Mouse (Mus musculus) mouse embryonic stem cell (cell line): ENCODE measurements around the gene Gm14406.
"Not testable (repeated sequence)": the region's sequence is repeated elsewhere in the genome, so short reads cannot be mapped to it uniquely, and the experiment has no call there.

ENCODE experiments used
- in situ Hi-C, 2 experiments: fragments of 300-500 bp; cut with MboI; formaldehyde crosslinking; loops; 1 replicate in 1 of 2; 3 replicates in 1 of 2; pipeline ENCODE4 v1.14.3; 2019 to 2020; ENCODE audit warnings: low sequenced_read_pairs in 2 of 2, low pct_unique_long_range_greater_than_20kb in 1 of 2, mixed read lengths in 1 of 2; ENCODE audit not compliant: unreplicated experiment in 1 of 2

Gene Gm14406

DNA sequence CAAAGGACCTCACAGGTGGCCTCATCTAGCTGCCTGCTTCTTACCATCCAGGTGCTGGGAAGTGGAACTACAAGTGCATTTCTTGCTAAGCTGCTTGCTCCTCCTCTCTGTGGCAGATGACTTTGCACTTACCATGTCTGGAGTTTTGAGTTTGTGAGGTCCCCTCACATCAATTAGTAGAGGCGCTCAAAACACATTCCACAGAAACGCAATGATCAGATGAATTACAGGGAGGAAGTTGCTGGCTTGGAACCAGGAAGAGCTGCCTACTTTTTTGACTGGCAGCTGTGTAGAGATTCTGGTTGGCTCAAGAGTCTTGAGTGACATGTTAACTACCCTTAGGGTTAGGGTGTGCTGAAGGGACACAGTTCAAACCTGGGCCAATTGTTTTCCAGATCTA, at the start of gene Gm14406:
Gm14406 (minus strand) TSS at position 213 of the 400 bp plus-strand sequence.
- in situ Hi-C loops, result not testable (repeated sequence)

DNA sequence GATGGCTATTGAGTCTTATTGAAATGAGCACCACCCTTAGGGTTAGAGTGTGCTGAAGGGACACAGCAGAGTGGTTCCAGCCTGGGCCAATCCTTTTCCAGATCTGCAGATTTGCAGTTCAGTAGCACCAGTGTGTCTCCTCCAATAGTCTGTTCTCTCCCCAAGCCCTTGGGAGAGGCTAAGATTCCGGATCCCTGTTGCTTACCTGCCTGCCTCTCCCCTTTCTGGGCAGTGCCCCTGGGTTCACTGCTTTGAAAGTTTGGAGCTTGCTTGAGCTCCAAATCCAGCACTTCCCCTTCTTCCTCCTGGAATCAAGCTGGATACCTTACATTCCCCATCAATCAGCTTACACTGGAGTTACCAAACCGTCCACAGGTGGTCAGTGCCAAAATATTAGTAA, 2.9 kb downstream of the Gm14406 start:
- in situ Hi-C loops, result not testable (repeated sequence)

DNA sequence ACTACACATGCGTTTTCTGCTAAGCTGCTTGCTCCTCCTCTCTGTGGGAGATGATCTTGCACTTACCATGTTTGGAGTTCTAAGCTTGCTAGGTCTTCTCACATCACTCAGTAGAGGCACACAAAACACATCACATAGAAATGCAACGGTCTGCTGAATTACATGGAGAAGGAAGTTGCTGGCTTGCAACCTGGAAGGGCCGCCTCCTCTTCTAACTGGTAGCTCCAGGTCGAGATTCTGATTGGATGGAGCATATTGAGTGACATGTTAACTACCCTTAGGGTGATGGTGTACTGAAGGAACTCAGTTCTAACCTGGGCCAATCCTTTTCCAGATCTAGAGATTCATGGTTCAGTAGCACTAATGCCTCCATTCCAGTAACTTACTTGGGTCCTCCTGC, 18.6 kb downstream of the Gm14406 start:
- in situ Hi-C loops, result not testable (repeated sequence)

DNA sequence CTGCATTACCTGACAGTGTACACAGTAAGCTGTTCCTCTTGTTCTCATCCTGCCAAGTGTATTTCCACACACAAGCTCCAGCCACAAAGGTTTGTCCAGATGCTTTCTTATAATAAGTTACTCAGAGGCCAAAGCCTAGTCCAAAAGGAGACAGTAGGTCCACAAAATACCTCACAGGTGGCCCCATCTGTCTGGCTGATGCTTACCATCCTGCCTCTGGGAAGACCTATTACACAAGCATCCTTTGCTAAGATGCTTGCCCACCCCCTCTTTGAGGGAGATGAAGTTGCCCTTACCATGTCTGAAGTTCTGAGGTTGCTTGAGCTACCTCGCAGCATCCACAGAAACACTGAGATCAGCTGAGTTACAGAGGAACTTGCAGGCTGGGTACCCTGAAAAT, 22.7 kb downstream of the Gm14406 start:
- in situ Hi-C loops, result not testable (repeated sequence)

DNA sequence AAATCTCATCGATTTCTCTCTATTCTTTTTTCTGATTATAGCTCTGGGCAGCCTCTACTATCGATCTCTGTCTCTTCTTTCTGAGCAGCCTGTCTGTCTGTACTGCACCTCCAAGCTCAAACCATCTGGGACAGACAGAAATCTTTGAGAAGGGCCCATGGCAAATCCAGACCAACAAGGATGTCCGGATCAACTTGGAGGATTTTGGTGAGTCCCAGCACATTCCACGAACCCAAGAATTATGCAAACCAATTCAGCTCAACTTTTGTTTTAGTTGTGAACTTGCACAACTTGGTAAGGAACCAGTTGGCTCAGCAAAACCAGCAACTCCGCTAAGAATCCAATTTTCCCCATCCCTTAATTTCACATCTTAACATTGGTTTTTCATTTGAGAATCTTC, 40.3 kb downstream of the Gm14406 start:
- in situ Hi-C loops, result not testable (repeated sequence)

DNA sequence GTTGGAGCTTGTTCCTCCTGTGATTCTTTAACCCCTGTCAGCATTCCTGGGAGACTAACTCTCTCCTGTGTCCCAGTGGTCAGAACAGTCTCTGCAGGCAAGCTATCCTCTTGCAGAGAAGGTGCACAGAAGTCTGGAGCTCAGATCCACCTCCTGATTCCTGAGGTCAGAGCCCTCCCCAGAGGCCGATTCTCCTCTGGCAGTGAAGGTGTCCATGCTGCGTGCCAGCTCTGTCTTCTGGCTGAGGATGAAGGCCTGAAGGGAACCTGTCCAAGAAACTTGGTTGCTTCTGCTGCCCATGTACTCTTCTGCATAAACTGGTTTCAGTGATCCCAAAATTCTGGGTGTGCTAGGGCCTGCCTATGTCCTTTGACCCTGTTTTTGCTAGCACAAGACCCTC, 40.9 kb downstream of the Gm14406 start:
- in situ Hi-C loops, result not testable (repeated sequence)

DNA sequence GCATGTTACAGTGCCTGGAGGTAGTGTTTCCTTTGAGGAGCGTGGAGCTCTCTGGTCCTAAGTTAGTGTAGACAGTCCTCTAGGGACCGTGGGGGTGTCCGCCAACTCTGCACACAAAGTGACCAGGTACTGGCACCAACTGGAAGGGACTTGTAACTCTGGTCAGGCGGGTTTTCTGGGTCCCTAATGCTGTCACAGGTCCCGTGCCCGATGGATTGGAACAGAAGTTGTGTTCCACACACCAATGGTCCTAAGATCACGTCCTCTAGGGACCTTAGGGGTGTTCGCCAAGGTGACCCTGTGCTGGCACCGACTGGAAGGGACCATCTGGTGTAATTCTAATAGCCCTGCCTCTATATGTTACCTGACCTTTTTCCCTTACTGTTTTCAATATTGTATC, 42.1 kb downstream of the Gm14406 start:
- in situ Hi-C loops, result no loop called here

DNA sequence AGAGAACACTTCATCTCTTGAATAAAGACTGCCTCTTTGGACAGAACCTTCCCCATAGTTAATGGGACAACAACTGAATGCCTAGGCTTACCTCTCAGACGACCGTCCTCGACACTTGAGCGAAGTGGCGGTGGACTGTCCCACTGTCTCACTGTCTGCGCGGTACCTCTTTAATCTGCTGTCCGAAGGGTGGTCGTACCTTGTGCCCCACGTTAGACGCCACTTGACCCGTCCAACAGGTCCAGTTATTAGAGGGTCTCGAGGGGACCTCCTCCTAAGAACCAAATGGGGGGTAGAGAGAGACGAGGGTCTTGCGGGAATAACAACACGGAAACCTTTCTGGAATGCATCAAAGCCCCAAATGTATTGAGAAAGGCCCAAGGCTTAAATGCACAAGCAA, 53.8 kb downstream of the Gm14406 start:
- in situ Hi-C loops, result not testable (repeated sequence)

DNA sequence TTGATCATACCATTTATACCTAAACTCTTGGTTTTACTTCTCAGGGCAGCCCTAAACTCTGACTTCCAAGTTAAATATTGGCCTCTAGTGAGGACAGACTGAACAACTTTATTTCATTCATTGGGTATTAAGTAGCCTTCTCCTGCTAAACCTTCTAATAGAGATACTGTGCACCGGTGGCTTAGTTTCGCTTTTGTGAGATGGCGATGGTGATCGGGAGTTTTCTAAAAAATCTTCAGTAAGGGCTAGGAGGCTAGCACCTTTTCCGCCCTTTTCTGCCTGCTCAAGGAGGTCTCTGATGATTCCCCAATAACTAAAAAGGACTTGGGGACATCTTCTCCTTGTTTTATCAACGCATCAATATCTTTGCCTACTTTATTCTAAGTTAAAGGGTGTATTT, 54.3 kb downstream of the Gm14406 start:
- in situ Hi-C loops, result not testable (repeated sequence)

DNA sequence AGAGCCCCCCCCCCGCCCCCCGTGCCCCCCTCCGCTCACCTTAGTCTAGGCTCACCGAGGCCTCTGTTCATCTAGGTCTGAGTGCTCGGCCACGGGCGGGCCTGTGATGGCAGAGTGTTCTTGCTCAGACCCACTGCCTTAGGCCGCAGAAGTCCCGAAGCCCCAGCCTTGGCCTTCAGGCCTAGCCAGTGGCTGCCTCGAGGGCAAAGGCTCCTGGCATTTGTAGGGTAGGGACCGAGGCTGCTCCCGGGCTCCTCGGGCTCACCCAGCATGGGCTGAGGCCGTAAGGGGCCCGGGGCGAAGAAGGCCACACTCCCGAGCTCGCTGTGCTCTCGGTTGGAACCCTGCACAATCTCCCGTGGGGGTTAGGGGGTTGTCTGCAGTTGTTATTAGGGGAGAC, 54.9 kb downstream of the Gm14406 start:
- in situ Hi-C loops, result no loop called here

DNA sequence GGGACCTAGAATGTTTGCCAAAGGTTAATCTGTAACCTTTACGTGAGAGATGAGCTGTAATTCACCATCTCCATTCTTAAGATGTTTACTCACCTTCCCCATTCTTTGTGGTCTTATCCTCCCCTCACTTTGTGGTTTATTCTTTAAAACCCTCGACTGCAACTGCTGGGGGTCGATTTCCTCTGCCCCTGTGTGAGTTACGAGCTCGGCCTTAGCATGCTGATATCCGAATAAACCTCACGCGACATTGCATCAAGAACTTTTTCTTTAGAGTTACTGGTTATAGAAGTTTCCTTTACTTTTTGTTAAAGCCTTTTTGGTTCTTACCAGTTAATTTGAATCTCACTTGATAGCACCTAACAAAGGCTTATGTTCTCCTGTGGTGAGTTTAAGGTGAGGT, 58.0 kb downstream of the Gm14406 start:
- in situ Hi-C loops, result no loop called here
